Mouse (Mus musculus): ENCODE measurements around the gene Rasl11a.

Gene Rasl11a

DNA sequence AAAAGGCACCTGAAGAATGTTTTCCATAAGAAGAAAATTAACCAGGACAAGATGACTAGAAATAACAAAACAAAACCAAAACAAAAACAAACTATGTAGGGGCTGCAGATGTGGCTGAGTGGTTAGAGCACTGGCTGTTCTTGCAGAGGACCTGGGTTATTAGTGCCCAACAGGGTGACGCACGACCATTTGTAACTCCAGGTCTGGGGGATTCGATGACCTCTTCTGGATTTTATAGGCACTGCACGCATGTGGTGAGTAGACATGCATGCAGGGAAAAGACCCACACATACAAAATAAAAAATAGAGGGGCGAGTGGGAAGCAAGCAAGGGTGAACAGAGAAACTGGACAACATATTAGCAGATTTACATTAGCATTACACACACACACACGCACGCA is 38.2 kb downstream of the Rasl11a start:
- in situ Hi-C loops (cut with MboI; ENCODE audit: unreplicated experiment in 2 of 2) = no loop called here

DNA sequence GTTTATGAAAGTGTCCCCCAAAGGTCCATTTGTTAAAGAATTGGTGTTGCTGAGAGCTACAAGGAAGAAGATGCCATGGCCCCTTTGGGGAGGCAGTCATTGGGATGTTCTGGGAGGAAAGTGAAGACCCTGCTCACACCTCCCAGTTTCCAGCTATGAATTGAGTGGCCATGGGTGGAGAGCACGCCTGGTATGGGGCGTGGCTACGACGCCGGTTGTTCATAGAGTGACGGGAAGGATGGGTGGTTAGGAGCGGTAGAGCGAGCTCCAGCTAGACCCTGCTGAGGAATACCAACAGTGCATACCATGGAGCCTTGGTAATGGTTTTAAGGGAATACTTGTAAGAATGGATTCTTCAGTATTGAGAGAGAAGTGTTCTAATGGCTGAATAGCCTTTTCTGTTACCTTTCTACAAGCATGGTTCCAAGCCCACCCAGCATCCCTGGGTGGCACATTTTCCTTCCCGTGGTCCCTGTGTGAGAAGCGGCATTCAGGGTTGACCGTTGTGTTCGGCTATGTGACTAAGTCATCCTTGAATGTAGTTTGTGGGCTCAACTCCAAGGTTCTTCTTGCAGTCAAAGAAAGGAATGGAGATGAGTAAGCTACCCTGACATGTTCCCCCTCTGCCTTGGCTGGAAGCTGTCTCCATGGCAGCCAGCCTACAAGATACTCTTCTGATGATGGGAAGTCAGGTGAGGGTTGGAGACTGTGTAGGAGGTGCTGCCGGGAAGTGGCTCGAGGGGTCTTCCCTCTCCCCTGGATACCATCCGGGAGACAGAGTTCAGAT is 38.8 kb downstream of the Rasl11a start:
- in situ Hi-C loops (cut with MboI; ENCODE audit: unreplicated experiment in 2 of 2) = no loop called here

DNA sequence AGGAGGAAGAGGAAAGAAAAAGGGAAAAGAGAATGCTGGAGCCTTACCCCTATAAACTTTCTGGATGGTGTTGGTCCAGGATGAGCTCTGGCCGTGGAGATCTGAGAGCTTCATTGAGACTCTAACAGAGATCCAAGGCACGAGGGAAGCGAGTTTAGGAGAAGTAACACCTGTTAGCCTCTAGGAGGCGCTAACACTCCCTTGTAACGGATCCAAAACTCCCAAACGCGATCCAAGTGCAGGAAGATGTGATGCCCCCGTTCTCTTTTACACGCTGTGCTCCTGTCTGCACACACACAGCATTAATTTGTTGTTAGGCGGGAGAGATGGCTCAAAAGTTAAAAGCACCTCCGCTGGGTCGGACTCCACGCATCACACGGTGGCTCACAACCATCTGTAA is 46.3 kb downstream of the Rasl11a start:
- in situ Hi-C loops (cut with MboI; ENCODE audit: unreplicated experiment in 2 of 2) = loop anchor here (5.0 to 10.0 kb wide), 2 partner anchors 39 to 316 kb away; no protein-coding TSS in a partner anchor

DNA sequence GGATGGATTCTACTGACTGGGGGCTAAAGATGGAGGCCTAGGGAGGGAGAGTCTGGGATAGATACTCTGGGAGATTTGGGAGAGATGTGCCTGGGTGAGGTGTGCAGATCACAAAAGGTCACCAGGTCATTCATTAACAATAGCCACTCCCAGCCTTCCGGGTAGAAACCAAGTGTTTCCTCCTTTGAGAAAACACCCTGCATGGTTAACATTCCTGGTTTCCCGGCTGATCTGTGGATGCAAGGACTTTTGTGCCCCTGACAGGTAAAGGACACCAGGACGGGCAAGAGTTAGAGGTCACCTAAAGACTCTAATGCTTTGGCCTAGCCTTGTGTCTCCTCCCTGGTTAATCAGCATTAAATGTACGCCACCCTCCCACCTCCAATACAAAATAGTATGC is 48.0 kb downstream of the Rasl11a start:
- in situ Hi-C loops (cut with MboI; ENCODE audit: unreplicated experiment in 2 of 2) = loop anchor here (5.0 to 10.0 kb wide), 2 partner anchors 41 to 318 kb away; no protein-coding TSS in a partner anchor

DNA sequence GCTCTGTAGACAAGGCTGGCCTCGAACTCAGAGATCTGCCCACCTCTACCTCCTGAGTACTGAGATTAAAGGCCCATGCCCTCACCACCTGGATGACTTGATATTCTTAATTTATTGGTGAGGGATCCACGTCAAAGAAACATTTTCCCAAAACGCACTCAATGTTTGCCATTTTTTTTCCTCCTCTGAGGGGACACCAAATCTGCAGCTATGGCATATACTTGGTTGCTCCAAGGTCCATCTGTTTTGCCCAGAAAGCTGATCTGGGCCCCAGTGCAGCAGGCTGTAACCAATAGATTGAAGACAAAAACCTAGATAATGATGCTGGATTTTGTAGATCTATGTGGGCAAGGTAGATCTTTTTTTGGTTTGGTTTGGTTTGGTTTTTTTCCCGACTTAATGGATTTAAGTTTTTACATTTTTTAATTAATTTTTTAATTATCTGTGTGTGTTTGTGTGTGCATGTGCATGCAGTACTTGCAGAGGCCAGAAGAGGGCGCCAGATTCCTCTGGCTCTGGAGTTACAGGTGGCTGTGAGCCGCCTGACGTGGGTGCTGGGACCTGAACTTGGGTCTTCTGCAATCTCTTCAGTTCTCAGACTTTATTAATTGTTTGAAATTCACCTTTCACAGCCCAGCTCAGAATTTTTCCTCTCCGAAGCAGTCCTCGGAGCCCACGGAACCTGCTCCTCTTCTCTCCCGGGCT is 48.8 kb downstream of the Rasl11a start:
- in situ Hi-C loops (cut with MboI; ENCODE audit: unreplicated experiment in 2 of 2) = loop anchor here (5.0 to 10.0 kb wide), 2 partner anchors 41 to 319 kb away; no protein-coding TSS in a partner anchor

DNA sequence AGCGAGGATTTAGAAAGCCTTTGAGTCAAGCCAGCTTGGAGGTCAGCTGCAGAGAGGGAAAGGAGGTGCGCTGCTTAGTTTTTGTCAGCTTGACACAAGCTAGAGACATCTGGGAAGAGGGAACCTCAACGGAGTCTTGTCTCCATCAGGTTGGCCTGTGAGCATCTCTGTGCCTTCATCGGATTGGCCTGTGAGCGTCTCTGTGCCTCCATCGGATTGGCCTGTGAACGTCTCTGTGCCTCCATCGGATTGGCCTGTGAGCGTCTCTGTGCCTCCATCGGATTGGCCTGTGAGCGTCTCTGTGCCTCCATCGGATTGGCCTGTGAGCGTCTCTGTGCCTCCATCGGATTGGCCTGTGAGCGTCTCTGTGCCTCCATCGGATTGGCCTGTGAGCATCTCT is 50.8 kb downstream of the Rasl11a start:
- in situ Hi-C loops (cut with MboI; ENCODE audit: unreplicated experiment in 2 of 2) = loop anchor here (5.0 to 10.0 kb wide), 2 partner anchors 321 to 333 kb away; no protein-coding TSS in a partner anchor

DNA sequence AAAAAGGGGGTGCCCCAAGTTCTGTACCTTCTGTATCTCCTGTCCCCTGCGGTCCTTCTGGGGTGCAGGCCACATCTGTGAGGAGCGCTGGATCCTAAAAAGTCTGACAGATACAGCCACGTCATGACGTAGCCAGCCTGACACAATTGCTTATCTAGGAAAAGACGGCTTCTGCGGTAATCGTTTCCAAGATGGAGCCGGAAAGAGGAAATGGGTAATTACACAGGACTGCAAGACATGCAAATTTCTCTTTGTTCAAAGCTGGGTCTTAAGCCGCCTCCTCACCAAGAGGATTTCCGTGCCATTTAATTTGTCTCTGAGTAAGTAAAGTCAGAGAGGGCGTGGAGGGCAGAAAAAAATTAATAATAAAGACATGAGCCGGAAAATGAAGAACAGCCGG is 52.1 kb downstream of the Rasl11a start:
- in situ Hi-C loops (cut with MboI; ENCODE audit: unreplicated experiment in 2 of 2) = loop anchor here (5.0 to 10.0 kb wide), 2 partner anchors 322 to 335 kb away; no protein-coding TSS in a partner anchor

Data from v-Abl transformed pro-B cells (cell line).